Mouse (Mus musculus) megakaryocyte progenitor cell, adult 5-6 weeks (primary cell): ENCODE results near the gene Tm6sf1. TPM values are rescaled to one million over a fixed set of nuclear protein-coding genes. Genes with fewer than 3 reads are reported as not detected.
"Not testable (repeated sequence)": the region's sequence is repeated elsewhere in the genome, so short reads cannot be mapped to it uniquely, and the experiment has no call there.

Experiments used
- ATAC-seq: replicated peaks from 2 replicates; pipeline ENCODE4 v1.8.0; 2016; ENCODE audit warnings: mild to moderate bottlenecking, moderate TSS enrichment, inconsistent platforms; ENCODE audit not compliant: poor library complexity
- total RNA-seq, 2 experiments: library from RNA; stranded (forward) in 1 of 2; stranded (reverse) in 1 of 2; fragments of 157-497, 149-512 nt in 1 of 2; fragments of 200-1000 nt in 1 of 2; gene quantifications; 2 replicates each; pipeline versions ENCODE4 v1.2.3 to v1.2.4; 2015 to 2017

The Tm6sf1 gene
- 186 and 194 TPM in 2 replicates for total RNA-seq (2015)
- 159 and 203 TPM in 2 replicates for total RNA-seq (2017)

DNA sequence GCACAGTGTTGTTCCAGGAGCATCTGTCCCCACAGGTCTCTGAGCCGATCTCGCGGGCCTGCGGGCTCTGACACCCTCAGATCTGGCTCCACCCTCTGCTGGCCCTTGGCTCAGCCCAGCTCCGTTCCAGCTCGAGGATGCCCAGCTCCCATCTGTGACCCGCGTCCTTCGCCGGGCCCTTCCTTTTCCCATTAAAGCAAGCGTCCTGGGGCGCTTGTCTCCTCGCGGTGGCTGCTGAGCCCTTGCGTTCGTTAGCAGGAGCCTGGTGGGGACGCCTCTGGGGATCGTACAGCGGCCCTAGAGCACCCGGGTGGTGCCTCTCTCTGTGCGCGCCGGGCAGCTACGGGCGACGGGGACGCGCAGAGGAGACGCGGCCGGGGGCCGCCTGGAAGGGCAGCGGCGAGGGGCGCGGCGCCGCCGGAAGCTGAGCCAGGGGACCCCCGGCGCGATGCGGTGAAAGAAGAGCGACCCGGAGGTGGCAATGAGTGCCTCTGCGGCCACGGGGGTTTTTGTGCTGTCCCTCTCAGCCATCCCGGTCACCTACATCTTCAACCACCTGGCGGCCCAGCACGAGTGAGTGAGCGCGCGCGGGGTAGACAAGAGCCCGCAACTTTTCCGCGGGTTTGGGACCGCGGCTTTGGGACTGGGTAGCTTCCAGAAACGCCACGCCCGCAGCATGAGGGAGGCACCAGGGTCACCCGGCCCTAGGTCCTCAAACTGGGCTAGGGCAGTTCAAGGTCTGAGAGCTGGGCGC lies at the start of gene Tm6sf1:
Tm6sf1 (plus strand) TSS at position 34 of the 754 bp plus-strand sequence.
- peak; percentile 21 for ATAC-seq

DNA sequence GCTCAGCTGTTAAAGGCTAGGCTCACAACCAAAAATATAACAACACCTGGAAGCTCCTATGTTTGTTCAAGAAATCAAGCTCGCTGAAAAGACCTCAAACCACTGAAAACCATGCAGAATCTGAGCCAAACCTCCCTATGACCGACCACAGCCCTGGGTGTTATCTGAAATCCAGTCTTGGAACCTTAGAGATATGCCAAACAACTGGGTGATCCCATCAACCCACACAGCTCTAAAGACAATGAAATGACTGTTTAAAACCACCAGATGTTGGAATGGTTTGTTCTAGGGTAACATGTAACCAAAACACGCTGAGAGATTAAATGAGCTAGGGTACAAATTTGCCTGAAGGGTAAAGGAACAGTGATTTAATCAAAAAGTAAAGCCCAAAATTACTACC lies 33.9 kb upstream of the Tm6sf1 start:
- ATAC-seq: no peak

DNA sequence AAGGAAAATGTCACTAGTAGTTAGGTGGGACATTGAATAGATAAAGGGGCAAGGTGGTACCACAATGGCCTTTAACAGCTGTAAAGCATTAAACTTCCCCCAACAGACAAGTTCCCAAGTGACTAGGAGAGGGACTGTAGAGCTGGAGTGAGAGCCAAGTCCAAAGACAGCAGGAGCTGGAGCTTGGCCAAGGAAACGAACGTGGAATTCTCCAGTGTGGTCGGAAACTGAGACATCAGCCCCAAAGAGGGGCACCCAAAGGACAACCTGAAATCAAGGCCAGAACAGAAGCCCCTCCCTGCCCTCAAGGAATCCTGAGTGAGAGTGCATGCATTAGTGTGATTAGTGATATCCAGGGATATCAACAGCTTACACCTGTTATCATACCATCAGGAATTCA lies 33.4 kb upstream of the Tm6sf1 start:
- no peak for ATAC-seq

DNA sequence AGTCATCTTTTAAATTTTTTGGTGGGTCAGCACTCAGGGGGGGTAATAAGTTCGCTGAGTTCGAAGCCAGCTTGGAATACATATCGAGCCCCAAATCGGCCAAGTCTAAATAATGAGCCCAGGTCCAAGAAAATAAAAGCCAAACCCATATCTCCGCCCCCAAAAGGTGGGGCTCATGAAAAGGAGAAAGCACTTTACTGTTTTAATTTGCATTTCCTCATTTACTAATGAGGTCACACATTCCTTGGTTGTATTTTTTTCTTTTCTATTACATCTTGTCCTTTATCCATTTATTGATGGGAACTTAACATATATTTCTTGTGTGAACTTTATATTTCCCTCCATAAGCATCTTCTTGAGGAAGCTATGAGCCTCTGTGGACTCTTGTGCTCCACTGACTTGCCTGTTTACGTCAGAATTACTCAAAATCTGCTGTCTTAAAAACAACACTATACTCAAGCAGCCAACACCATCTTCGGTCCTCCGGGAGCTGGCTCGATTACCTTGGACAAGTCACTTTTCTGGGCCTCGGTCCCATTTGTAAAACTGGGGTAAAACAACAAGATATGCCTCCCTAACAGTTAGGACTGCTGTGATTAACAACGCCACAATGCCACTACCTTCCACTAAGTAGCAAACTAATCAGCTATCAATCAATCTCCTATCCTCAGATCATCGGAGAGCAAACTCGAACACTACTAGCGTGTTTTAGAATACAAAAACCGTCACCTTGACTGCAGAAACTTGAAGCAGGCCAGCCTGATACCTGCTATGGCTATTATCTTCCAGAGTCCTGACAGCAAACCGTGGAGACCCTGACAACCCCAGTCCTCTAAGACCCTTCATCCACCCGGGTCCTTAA lies 30.8 kb upstream of the Tm6sf1 start:
- ATAC-seq: peak; percentile 41

DNA sequence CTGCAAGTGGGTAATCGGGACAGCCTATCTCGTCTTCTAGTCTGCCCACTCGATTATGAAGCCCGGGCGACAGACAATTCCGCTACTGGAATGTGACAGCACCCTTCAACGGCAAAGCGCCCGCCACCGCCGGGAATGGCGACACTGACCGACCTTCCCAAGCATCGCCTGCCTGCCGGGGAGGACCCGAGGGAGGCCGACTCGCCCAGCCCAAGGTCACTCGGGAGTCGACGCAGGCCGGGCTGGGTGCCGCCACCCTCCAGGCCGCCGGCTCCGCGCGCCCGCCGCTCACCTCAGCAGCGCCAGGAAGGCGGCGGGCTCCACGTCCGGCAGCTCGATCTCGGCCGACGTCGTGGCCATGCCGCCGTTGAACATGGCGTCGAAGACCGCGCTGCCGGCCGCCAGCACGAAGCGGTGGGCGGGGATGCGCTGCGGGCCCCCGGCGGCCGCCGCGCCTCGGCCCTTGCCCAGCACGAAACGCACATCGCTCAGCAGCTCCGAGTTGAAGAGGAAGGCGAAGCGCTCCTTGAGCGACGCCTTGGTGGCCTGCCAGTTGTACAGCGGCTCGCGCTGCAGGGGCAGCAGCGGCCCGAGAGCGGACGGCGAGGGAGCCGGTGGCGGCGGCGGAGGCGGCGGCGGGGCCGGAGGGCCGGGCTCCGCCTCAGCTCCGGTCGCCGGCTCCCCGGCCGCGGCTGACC lies 30.0 kb upstream of the Tm6sf1 start:
- peak; percentile 35 for ATAC-seq

DNA sequence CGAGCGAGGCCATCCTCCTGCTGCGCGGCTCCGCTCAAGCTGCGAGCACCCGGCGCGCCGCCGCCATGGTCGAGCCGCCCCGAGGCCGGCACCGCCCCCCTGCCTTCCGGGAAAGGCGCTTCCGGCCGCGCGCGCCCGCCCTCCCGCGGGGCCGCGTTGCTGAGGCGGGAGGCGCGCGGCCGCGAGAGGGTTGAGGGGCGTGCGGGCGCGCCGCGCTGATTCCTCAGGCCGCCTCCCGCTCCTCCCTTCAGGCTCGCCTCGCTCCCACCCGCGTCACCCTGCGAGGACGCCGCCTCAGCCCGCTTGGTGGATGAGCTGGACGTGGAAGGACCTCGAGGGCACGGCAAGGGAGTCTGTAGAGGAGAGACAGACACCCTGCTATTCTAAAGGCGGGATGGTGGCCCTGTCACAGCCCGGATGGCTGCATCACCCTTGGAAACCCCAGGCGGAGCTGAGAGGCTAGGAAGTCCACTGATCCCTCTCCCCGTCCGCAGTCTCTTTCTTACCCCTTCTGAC lies 29.4 kb upstream of the Tm6sf1 start, which contains the start of gene Btbd1:
Btbd1 (minus strand) TSS at position 53 of the 516 bp plus-strand sequence.
- ATAC-seq: peak; percentile 80

DNA sequence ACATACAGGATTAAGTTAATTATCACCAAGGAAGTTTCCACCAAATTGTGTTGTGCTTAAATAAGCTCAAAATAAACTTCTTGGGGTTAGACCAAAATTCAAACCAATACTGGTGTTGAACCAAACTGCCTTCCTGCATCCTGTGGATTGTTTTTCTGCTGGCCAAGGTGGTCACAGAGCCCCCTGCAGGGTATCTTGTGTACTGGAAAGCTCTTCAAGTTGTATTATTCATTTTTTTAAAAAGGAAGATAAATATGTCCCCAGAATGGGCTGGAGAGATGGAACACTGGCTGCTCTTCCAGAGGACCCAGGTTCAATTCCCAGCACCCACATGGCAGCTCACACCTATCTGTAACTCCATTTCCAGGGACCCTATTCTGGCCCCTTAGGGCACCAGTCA lies 24.0 kb upstream of the Tm6sf1 start:
- ATAC-seq: peak; percentile 48; the same call in 1 of the 2 replicates

DNA sequence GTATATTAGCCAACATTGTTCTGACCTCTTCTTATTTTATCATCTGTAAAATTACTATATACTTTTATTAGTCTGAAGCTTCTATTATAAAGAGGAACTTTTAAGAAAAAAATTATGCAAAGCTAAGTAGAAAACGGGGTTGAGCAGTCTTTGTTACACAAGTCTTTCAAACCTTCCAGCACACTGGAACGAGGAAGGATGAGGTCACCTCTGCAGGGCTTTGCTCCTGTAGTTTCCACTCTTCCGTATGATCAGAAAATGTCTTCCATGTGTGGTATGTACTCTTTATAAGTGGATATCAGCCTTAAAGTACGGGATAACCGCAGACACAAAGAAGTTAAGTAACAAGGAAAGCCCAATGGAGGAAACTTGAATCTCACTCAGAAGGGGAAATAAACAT lies 23.4 kb upstream of the Tm6sf1 start:
- peak; percentile 55 for ATAC-seq

DNA sequence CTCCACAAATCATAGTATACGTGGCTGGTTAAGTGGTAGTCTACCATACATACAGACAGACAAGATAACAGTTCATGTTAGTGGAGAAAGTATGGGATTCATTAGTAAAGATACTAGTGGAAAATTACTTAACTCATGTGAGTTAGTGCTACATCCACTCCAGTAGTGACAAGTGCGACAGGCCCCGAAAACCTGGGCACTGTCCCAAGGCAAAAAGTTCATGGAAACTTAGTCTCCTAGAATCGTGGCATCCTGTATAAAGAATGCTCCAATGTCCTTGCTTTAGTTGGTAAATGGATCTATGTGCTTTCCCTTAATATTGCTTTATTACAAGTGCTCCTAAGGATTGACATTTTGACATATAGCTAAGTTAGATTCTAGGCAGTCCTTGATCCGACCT lies 21.0 kb upstream of the Tm6sf1 start:
- ATAC-seq: not testable (repeated sequence)

DNA sequence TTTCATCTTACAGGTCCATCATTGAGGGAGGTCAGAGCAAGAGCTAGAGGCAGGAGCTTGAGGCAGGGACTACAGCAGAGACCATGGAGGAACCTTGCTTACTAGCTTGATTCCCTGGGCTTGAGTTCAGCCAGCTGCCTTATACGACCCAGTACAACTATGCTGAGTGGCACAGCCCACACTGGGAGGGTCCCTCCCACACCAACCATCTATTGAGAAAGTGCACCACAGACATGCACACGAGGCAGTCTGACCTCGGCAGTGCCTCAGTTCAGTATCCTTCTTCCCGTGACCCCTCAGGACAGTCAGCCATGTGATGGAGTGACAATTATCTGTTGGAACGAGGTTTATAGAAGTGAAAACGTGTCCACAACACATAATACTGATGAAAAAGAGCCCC lies 19.1 kb upstream of the Tm6sf1 start:
- ATAC-seq: no peak

DNA sequence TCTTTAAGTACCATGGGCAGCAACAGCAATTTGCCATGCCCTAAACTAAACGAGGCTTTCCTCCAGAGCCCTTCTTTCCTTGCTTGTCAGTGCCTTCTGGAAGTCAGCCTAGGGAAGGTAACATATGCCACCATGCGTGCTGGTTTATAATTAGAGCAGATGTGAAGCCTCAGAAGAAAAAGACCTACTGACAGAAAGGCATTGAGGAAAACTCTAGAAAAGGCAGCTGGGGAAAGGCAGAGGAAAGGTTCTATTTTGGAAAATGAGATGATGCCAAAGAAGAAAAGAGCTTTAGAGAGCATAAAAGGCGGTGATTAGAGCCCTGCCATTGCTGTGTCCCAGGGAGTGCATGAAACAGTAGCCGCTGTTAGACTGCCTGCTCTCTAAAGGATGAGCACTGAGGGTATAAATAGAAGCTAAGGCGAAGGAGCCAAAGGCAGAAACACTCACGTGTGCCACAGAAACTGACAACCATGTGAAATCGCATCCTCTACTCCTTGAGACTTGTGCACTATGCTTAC lies 18.1 kb upstream of the Tm6sf1 start:
- no peak for ATAC-seq

DNA sequence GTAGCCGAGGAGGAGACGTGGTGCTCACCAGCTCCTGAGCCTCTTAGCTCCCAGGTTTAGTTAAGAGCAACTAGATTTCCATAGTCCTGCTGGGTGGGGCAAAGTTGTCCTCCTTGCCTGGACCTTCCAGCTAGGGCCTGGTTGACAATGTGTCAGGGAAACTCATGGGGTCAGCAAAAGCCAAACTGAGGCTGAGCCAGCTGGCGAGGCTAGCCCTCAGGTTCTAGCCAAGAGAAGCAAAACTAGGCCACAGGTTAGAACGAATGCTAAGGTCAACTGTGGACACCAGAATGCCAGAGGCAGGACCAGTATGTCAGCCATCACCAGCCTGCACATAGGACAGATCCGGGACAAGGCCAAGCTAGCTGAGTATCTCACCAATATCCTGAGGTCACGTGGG lies 17.4 kb upstream of the Tm6sf1 start:
- no peak for ATAC-seq

DNA sequence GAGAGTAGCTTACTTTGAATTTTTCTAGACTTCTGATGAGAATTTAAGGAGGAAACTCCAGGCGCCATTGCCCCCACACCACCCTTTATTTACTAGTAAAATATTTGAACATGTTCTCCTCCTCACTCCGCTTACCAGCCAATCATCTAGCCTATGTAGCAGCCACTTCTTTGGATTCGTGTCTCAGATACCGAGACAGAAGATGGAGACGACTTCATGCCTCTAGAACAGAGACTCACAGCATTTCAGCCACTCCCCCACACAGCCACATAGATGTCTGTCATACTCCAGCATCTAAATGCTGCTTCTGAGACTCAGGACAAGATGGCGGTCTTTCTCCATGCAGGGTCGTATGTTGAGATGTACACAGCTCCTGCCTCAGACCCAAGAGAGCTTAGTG lies 16.7 kb upstream of the Tm6sf1 start:
- no peak for ATAC-seq

DNA sequence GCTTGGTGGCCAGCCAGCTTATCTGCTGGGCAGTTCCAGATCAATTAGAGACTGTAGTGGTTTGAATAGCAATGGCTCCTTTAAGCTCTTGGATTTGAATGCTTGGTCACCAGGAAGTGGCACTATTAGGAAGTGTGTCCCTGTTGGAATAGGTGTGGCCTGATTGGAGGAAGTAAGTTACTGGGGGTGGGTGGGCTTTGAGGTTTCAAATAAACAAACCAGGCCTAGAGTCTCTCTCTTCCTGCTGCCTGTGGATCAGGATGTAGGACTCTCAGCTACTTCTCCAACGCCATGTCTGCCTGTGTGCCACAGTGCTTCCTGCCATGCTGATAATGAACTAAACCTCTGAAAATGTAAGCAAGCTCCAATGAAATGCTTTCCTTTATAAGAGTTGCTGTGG lies 15.8 kb upstream of the Tm6sf1 start:
- ATAC-seq: peak; percentile 23; the same call in 1 of the 2 replicates

DNA sequence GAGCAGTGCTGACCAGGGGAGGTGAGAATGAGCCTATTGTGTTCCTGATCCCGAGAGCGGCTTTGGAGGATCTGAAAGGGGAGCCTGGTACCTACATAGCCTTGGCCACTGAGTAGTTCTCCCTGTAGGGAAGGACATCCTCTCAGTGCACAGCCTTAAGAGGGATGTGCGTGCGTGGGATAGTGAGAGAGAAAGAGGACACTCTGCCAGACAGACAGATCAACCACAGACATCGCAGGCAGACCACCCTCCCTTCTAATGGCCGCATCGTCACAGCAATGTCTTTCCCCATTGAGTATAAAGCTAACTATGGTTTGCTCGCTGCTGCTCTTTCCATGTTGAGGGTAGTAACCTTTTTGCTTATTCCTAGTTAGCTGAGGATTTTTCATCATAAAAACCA lies 14.9 kb upstream of the Tm6sf1 start:
- no peak for ATAC-seq

DNA sequence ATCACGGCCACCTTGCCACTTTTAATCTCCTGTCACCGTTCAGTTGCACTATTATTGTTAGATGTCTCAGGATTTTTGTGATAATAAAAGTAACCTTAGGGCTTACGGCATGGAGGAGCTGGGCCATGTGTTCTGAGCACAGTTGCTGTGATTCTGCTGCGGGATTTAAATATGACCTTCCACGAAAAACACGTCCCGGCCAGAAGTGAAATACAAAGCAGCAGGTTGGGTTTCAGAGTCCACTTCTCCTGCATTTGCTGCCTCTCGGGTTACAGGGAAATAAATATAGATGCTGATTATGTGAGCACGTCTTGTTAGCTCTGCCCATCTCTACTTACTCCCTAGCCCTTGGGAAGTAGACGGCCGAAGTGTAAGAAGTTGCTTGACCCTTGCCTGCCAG lies 14.0 kb upstream of the Tm6sf1 start:
- ATAC-seq: no peak

DNA sequence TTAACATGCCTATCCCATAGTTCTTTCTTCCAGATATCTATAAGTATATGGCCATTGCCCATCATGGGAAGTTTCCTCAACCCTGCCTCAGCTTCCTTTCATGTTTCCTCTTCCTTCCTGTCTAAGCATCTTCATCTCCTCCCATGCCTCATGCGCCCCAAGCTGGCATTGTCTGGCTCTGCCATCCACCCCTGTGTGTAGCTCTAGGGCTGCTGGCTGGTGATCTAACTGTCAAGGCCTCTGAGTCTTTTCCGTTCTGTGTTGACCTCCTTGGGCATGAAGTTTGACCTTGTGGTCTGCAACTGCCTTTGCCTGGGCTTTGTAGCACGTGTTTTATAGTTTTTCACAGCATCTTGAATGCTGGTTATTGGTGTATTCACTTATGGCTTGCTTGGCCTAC lies 13.5 kb upstream of the Tm6sf1 start:
- ATAC-seq: no peak

DNA sequence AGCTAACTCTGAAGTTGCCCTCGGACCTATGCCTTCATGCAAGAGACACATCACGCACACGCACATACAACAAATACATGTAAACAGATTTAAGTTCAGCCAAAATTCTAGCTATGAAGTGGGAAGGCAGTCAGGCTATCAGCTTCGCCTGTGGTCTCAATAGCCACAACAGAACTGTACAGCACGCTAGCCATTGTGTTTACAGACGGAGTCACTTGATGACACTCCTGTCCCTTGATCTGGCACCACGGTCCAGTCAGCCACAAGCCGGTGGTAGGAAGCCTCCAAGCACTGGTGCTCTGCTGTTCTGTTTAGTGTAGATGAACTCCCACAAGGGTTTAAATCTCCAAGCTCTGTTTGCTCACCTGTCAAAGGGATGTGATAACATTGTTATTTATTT lies 12.8 kb upstream of the Tm6sf1 start:
- ATAC-seq: no peak

DNA sequence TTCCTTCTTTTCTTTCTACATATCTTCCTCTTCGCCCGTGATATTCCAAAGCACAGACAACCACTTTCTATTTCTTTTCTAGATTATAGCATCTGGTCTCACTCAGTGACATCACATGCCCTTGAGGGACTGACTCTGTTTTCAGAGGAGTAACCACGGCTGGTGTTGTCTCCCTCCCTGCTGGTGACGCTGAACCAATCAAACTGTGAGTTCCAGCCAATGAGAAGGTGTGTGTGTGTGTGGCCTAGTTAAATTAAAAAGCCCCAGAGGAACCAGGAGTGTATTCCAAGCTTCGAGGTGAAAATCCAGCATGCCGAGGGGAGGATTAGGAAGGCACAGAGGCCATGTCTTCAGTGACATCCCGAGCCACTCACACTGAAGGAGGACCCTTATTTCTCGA lies 11.8 kb upstream of the Tm6sf1 start:
- ATAC-seq: no peak

DNA sequence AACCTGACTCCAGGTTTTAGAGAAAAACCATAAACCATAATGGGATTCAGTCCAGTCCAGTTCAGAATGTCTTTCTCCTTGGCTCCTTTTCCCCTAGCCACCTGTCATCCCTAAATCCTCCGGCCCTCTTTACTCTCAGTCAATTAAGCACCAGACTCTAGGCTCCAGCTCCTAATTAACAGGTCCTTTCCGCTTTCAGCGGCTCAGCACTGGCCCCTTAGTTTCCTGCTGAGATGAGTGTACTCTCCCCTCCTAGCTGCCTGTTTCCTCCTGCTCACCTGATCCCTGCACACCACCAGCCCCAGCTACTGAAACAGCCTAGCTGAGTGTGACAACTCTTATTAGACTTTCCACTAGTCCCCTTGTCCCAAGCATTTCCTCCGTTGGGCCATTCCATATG lies 11.0 kb upstream of the Tm6sf1 start:
- no peak for ATAC-seq

DNA sequence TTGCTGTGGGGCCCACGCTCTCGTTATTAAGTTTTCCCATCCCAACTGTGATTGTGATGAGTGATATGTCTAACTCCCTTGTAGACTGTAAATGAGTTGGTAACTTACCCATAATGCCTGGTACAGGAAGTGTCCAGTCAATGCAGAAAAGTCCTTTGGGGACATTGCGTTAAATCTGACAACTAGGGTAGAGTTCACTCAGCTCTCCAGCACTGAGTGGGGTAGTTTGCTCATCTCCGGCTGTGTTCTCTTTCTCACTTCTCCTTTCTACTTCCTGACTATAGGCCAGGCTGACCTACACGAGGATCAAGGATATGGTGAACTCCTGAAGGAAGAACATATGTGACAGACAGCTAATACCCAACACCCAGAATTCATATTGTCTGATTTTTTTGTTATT lies 9.6 kb upstream of the Tm6sf1 start:
- peak; percentile 88 for ATAC-seq
